Mouse (Mus musculus): ENCODE data around the gene Robo1. TPM values are rescaled to one million over a fixed set of nuclear protein-coding genes. Genes with fewer than 3 reads are reported as not detected.

The Robo1 gene
- polyA plus RNA-seq, 1 experiment from 2014 or later: 6.3 TPM

DNA sequence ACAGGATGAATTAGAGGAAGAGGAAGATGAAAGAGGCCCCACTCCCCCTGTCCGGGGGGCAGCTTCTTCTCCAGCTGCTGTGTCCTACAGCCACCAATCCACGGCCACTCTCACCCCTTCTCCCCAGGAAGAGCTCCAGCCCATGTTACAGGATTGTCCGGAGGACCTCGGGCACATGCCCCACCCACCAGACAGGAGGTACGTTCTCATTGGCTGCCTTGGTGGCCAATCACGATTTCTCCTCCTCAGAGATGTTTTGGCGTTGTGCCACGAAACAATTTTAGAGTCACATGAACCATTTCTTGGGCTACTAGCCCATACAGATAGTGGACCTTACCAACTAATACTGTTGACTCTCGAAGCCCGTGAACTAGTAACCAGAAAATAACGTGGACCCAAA lies 704.8 kb downstream of the Robo1 start:
- no peak overlapping the region for H3K9ac ChIP-seq (ENCODE audit: low read length)
- H3K4me3 ChIP-seq (ENCODE audit: low read depth, low read length): no peak overlapping the region
- TF ChIP-seq EP300 (optimal IDR thresholded peaks at IDR 0.05) (no peak), CTCF (IDR thresholded peaks at IDR 0.05; ENCODE audit: low read depth) (no peak)
- H3K9me3 ChIP-seq (ENCODE audit: control insufficient read depth, low read length): no peaks in the 10 kb centered on the region
- no peak overlapping the region for H3K4me2 ChIP-seq (replicated peaks; ENCODE audit: low read depth)
- H3K4me1 ChIP-seq (replicated peaks; ENCODE audit: control insufficient read depth, insufficient read depth): no peaks in the 10 kb centered on the region
- H3K27me3 ChIP-seq (ENCODE audit: control insufficient read depth, insufficient read depth, low read length): no peaks in the 10 kb centered on the region
- WGBS: 91% methylated on average over 11 of the region's 11 CpGs
- ATAC-seq (ENCODE audit: low FRiP score, low TSS enrichment) (no peak), DNase-seq (ENCODE audit: low spot score) (no peak)
- no peak overlapping the region for H3K27ac ChIP-seq (replicated peaks)
- H3K36me3 ChIP-seq (ENCODE audit: control insufficient read depth, insufficient read depth, low read length): 0 out of 2 replicates have a peak, but pooled peaks cover 3% of the 10 kb centered on the region

DNA sequence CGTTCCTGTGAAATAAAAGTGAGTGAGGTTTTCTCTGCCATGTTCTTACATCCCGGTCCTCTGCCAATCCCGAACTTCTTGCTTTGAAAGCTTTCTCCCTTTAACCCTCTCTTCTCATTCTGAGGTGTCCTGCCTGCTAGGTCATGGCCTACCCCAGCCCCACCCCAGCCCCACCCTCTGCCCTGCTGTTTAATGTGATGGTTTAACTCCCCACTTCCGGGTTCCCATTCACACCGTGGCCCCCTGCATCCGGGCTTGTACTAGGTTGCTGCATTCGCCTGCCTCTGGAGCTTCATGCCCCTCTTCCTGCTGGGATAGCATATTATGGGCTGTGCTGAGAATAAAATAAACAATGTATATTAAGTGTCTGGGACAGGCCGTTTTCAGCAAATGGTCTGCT lies 706.4 kb downstream of the Robo1 start:
- no peak for DNase-seq (ENCODE audit: low spot score)
- Histone ChIP-seq H3K4me1 (replicated peaks; ENCODE audit: control insufficient read depth, insufficient read depth) (no peaks in the 10 kb centered on the region), H3K9ac (ENCODE audit: low read length) (no peak overlapping the region), H3K36me3 (ENCODE audit: control insufficient read depth, insufficient read depth, low read length) (0 out of 2 replicates have a peak, but pooled peaks cover 3% of the 10 kb centered on the region), H3K4me2 (replicated peaks; ENCODE audit: low read depth) (no peak overlapping the region), H3K4me3 (ENCODE audit: low read depth, low read length) (no peak overlapping the region), H3K9me3 (ENCODE audit: control insufficient read depth, low read length) (no peaks in the 10 kb centered on the region), H3K27ac (replicated peaks) (no peak overlapping the region), H3K27me3 (ENCODE audit: control insufficient read depth, insufficient read depth, low read length) (no peaks in the 10 kb centered on the region)
- TF ChIP-seq EP300 (optimal IDR thresholded peaks at IDR 0.05): no peak
- no peak for ATAC-seq (ENCODE audit: low FRiP score, low TSS enrichment)
- WGBS: 60% methylated on average over 8 of the region's 8 CpGs

DNA sequence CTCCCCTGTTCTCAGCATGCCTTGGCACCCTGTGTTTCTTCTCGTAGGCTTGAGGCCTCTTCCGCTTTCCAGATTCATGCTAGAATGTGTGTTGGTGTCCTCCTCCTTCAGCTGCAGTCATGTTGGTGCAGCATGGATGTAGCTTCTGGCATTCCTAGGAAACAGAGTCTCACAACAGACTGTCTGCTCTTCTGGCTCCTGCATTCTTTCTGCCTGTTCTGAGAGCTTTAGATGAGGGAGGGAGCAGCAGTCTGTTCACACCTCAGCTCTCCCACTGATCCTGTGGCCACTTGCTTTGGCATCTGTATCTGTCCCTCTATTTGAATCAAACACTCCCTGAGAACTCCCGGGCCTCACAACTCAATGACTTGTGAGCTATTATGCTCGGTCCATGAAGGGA lies 707.9 kb downstream of the Robo1 start:
- TF ChIP-seq CTCF (IDR thresholded peaks at IDR 0.05; ENCODE audit: low read depth): no peak
- no peak for TF ChIP-seq EP300 (optimal IDR thresholded peaks at IDR 0.05)
- no peak for DNase-seq (ENCODE audit: low spot score)
- Histone ChIP-seq H3K27me3 (ENCODE audit: control insufficient read depth, insufficient read depth, low read length) (no peaks in the 10 kb centered on the region), H3K4me1 (replicated peaks; ENCODE audit: control insufficient read depth, insufficient read depth) (no peaks in the 10 kb centered on the region), H3K36me3 (ENCODE audit: control insufficient read depth, insufficient read depth, low read length) (0 out of 2 replicates have a peak, but pooled peaks cover 3% of the 10 kb centered on the region), H3K9me3 (ENCODE audit: control insufficient read depth, low read length) (no peaks in the 10 kb centered on the region), H3K9ac (ENCODE audit: low read length) (no peak overlapping the region), H3K4me2 (replicated peaks; ENCODE audit: low read depth) (no peak overlapping the region), H3K4me3 (ENCODE audit: low read depth, low read length) (no peak overlapping the region), H3K27ac (replicated peaks) (no peak overlapping the region)
- no peak for ATAC-seq (ENCODE audit: low FRiP score, low TSS enrichment)
- WGBS: 72% methylated on average over 4 of the region's 4 CpGs

DNA sequence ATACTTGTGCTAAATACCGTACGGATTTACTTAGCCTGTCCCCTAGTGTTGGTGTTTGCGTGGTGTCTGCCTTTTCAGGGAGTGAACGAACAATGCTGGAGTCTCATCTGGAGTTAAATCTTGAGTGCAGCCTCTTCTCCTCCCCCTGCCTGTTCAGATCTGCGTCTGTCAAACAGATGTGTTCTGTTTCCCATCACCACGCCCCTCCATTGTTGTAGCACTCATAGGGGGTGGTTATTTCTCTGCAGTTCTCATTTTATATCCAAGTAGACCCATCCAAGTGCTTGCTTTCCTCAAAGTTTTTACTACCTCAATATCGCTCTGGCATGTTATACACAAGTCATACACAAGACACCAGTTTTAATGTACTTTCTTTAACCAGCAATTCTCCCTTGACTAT lies 708.7 kb downstream of the Robo1 start:
- no peak for TF ChIP-seq EP300 (optimal IDR thresholded peaks at IDR 0.05)
- no peak for TF ChIP-seq CTCF (IDR thresholded peaks at IDR 0.05; ENCODE audit: low read depth)
- H3K9ac ChIP-seq (ENCODE audit: low read length): no peak overlapping the region
- no peak overlapping the region for H3K4me3 ChIP-seq (ENCODE audit: low read depth, low read length)
- DNase-seq (ENCODE audit: low spot score): no peak
- H3K27me3 ChIP-seq (ENCODE audit: control insufficient read depth, insufficient read depth, low read length): no peaks in the 10 kb centered on the region
- no peak for ATAC-seq (ENCODE audit: low FRiP score, low TSS enrichment)
- H3K4me1 ChIP-seq (replicated peaks; ENCODE audit: control insufficient read depth, insufficient read depth): no peaks in the 10 kb centered on the region
- WGBS: 67% methylated on average over 7 of the region's 7 CpGs
- no peaks in the 10 kb centered on the region for H3K9me3 ChIP-seq (ENCODE audit: control insufficient read depth, low read length)
- H3K4me2 ChIP-seq (replicated peaks; ENCODE audit: low read depth): no peak overlapping the region
- no peak overlapping the region for H3K27ac ChIP-seq (replicated peaks)
- H3K36me3 ChIP-seq (ENCODE audit: control insufficient read depth, insufficient read depth, low read length): 0 out of 2 replicates have a peak, but pooled peaks cover 3% of the 10 kb centered on the region

DNA sequence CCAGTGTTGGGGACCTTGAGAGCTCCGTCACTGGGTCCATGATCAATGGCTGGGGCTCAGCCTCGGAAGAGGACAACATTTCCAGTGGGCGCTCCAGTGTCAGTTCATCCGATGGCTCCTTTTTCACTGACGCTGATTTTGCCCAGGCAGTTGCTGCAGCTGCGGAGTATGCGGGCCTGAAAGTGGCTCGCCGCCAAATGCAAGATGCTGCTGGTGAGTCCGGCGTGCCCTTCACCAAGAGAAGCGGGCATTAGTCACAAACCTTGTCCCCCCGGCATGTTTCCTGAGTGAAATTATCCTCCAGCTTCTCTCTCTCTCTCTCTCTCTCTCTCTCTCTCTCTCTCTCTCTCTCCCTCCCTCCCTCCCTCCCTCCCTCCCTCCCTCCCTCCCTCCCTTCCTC lies 716.2 kb downstream of the Robo1 start:
- H3K9me3 ChIP-seq (ENCODE audit: control insufficient read depth, low read length): no peaks in the 10 kb centered on the region
- DNase-seq (ENCODE audit: low spot score): no peak
- H3K4me2 ChIP-seq (replicated peaks; ENCODE audit: low read depth): no peak overlapping the region
- H3K27me3 ChIP-seq (ENCODE audit: control insufficient read depth, insufficient read depth, low read length): no peaks in the 10 kb centered on the region
- H3K27ac ChIP-seq (replicated peaks): no peak overlapping the region
- TF ChIP-seq EP300 (optimal IDR thresholded peaks at IDR 0.05) (no peak), CTCF (IDR thresholded peaks at IDR 0.05; ENCODE audit: low read depth) (no peak)
- H3K4me1 ChIP-seq (replicated peaks; ENCODE audit: control insufficient read depth, insufficient read depth): no peaks in the 10 kb centered on the region
- no peak overlapping the region for H3K4me3 ChIP-seq (ENCODE audit: low read depth, low read length)
- H3K36me3 ChIP-seq (ENCODE audit: control insufficient read depth, insufficient read depth, low read length): no peaks in the 10 kb centered on the region
- no peak for ATAC-seq (ENCODE audit: low FRiP score, low TSS enrichment)
- 97% methylated on average over 13 of the region's 13 CpGs for WGBS
- no peak overlapping the region for H3K9ac ChIP-seq (ENCODE audit: low read length)

DNA sequence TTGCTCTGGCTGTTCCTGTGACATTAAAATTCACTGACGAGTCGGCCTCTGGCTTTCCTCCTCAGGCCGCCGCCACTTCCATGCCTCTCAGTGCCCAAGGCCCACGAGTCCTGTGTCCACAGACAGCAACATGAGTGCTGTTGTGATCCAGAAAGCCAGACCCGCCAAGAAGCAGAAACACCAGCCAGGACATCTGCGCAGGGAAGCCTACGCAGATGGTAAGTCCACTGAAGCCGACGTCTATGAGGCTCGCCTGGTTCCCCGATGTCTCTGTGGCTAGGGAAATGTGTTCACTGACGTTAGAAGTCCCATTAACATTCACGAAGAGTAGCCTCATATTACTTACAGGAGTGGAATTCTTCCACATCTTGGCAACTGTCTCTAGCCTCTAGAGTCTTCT lies 719.6 kb downstream of the Robo1 start:
- no peak overlapping the region for H3K4me3 ChIP-seq (ENCODE audit: low read depth, low read length)
- ATAC-seq (ENCODE audit: low FRiP score, low TSS enrichment): no peak
- H3K4me2 ChIP-seq (replicated peaks; ENCODE audit: low read depth): no peak overlapping the region
- WGBS: 81% methylated on average over 14 of the region's 14 CpGs
- no peaks in the 10 kb centered on the region for H3K9me3 ChIP-seq (ENCODE audit: control insufficient read depth, low read length)
- H3K36me3 ChIP-seq (ENCODE audit: control insufficient read depth, insufficient read depth, low read length): no peaks in the 10 kb centered on the region
- no peak for TF ChIP-seq EP300 (optimal IDR thresholded peaks at IDR 0.05)
- TF ChIP-seq CTCF (IDR thresholded peaks at IDR 0.05; ENCODE audit: low read depth): no peak
- no peaks in the 10 kb centered on the region for H3K27me3 ChIP-seq (ENCODE audit: control insufficient read depth, insufficient read depth, low read length)
- no peak overlapping the region for H3K27ac ChIP-seq (replicated peaks)
- H3K4me1 ChIP-seq (replicated peaks; ENCODE audit: control insufficient read depth, insufficient read depth): no peaks in the 10 kb centered on the region
- DNase-seq (ENCODE audit: low spot score): no peak
- H3K9ac ChIP-seq (ENCODE audit: low read length): no peak overlapping the region
